Mouse (Mus musculus) neutrophil, adult 65 days (primary cell): ENCODE measurements around the gene Gm18336. TPM values are rescaled to one million over a fixed set of nuclear protein-coding genes. Genes with fewer than 3 reads are reported as not detected.

Experiments
- total RNA-seq: library from RNA; stranded (reverse); gene quantifications from 2 replicates; pipeline ENCODE4 v1.2.4, GENCODE M21; 2023

Gm18336 gene
- not detected in 2 replicates for total RNA-seq

GRCm38 (mm10) chrX:73398636-73399035 is at the start of gene Gm18336:
Gm18336 (minus strand) TSS chrX:73398736.

GRCm38 (mm10) chrX:73435252-73435651 is 36.7 kb upstream of the Gm18336 start, which contains the start of gene Trex2:
Trex2 (minus strand) TSS chrX:73435344.

GRCm38 (mm10) chrX:73410880-73411517 is 12.5 kb upstream of the Gm18336 start, which contains the start of gene Zfp92:
Zfp92 (plus strand) TSS chrX:73411096.

Other genes starting within 250 kb of the Gm18336 start
- not detected in 2 replicates for gene Xlr5b, start 249.9 kb downstream of the Gm18336 start, total RNA-seq
- 0.43 TPM in 1 of 2 replicates, not detected in the other for gene DXBay18, start 249.3 kb downstream of the Gm18336 start, total RNA-seq
- not detected in 2 replicates for gene Spin2d, start 221.7 kb downstream of the Gm18336 start, total RNA-seq
- gene Xlr3b, start 206.5 kb downstream of the Gm18336 start, total RNA-seq, result 0.39 and 0.88 TPM in 2 replicates
- gene Xlr4b, start 184.4 kb downstream of the Gm18336 start, total RNA-seq, result 0.88 and 2.2 TPM in 2 replicates
- 4.8 TPM in 2 replicates for gene F8a, start 170.4 kb downstream of the Gm18336 start, total RNA-seq
- gene Xlr4c, start 155.6 kb downstream of the Gm18336 start, total RNA-seq, result 0.84 TPM in 1 of 2 replicates, not detected in the other
- gene Xlr3c, start 133.3 kb downstream of the Gm18336 start, total RNA-seq, result not detected in 2 replicates
- not detected in 2 replicates for gene Xlr5a, start 105.8 kb downstream of the Gm18336 start, total RNA-seq
- not detected in 2 replicates for gene Xlr5c, start 105.8 kb downstream of the Gm18336 start, total RNA-seq
- gene Gm45015, start 61.9 kb downstream of the Gm18336 start, total RNA-seq, result not detected in 2 replicates
- gene Zfp275, start 56.1 kb downstream of the Gm18336 start, total RNA-seq, result 6.1 and 10.9 TPM in 2 replicates
- gene Zfp92, start 12.4 kb upstream of the Gm18336 start, total RNA-seq, result not detected in 2 replicates
- gene Trex2, start 36.6 kb upstream of the Gm18336 start, total RNA-seq, result not detected in 2 replicates
- gene Haus7, start 60.3 kb upstream of the Gm18336 start, total RNA-seq, result 9.1 and 9.4 TPM in 2 replicates
- gene Bgn, start 84.9 kb upstream of the Gm18336 start, total RNA-seq, result 2.6 and 3.3 TPM in 2 replicates
- not detected in 2 replicates for gene Atp2b3, start 104.3 kb upstream of the Gm18336 start, total RNA-seq
- gene Dusp9, start 240.7 kb upstream of the Gm18336 start, total RNA-seq, result not detected in 2 replicates